Mouse (Mus musculus) thymus, postnatal 14 days (tissue): ENCODE results near the gene A030003K21Rik.
A peak's percentile ranks its signal among the peaks of the same experiment; 100 is the strongest.

Experiments used
- DNase-seq: peaks from one replicate; pipeline ENCODE4 v3.0.0; 2021

A030003K21Rik gene

DNA sequence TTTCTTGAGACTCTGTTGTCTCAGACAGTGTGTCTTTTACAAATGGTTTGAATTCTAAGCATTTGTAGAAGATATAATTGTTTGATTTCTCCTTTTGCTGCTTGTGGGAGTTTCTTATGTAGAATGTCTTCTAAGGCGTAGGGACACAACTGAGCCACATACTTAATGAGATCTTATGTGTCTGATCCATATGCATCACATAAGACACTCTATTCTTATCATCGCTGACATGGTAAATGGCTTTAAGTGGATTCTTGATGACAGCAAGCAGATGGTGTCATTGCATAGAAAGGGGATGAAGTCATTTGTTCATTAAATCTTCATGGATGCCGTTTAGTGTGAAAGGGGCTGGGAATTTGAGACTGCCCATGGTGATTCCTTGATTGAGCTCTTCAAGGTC, 37.3 kb downstream of the A030003K21Rik start:
- no peak for DNase-seq

DNA sequence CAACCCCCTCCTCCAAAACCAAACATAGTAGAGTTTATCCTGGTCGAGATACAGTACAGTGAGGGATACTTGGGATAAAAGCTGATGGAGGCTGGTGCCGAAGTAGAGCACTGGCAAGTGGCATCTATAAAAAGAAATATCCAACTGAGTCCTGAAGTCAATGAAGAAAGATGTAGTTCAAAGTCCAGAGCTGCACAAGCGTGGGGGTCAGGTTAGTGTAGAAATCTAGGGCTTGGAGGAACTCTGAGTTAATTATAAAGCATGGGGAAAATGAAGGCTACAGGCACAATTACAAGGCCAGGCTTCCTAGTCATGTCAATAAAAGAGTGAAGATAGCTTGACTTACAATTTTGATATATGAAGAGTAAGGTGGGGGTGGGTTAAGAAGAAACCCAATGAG, 42.0 kb downstream of the A030003K21Rik start:
- no peak for DNase-seq

DNA sequence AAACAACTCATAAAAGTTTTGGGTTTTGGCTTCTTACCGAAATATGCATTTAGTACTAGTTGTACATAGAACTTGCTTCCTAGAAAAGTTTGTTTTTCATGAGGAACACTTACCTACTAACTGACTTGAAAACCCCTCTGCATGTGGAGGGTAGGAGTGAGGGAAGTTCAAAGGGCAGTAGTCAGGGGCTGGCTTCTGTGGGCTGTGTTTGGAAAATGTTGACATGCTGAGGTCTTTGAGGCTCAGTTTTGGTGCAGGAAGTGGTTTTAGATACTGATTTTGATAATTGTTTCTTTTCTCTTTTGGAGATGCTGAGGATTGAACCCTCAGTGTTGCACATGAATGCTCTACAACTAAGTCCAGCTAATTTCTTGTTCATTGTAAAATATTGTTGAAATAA, 42.6 kb downstream of the A030003K21Rik start:
- DNase-seq, result peak; percentile 46

DNA sequence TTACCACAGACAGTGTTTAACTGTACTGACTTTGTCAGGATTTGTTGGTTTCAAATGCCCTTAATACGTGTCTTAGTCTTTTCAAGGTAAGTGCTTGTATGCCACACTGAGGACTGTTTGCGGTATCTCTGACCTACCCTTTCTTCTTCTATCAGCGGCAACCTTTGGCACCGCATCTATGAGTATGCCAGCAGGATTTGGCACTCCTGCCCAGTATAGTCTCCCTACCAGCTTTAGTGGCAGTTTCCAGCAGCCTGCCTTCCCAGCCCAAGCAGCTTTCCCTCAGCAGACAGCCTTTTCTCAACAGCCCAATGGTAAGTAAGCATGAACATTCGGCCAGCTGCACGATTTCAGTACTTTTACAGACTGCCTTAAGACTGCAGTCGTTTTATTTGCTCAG, 49.9 kb downstream of the A030003K21Rik start:
- DNase-seq, result no peak
